Mouse (Mus musculus): Measurements from ENCODE around the gene Mlh1.

Mlh1 gene

GRCm38 (mm10) chr9:111271434-111272160, at the start of gene Mlh1, which contains the start of gene Epm2aip1:
Gene Mlh1 (minus strand): TSS chr9:111271791.
Gene Epm2aip1 (plus strand): TSS chr9:111271929.
- TF ChIP-seq GATA4 (IDR thresholded peaks at IDR 0.05; ENCODE audit: insufficient replicate concordance, low read length): no peak; the same call in 1 of the 2 replicates

GRCm38 (mm10) chr9:111320912-111321311, 49.3 kb upstream of the Mlh1 start:
- no peak for TF ChIP-seq GATA4 (IDR thresholded peaks at IDR 0.05; ENCODE audit: insufficient replicate concordance, low read length)

- no peak for TF ChIP-seq GATA4 (IDR thresholded peaks at IDR 0.05; ENCODE audit: insufficient replicate concordance, low read length)
Measured at GRCm38 (mm10) chr9:111314219-111314618, 42.6 kb upstream of the Mlh1 start.

GRCm38 (mm10) chr9:111313793-111314192, 42.2 kb upstream of the Mlh1 start:
- TF ChIP-seq GATA4 (IDR thresholded peaks at IDR 0.05; ENCODE audit: insufficient replicate concordance, low read length): no peak

GRCm38 (mm10) chr9:111313299-111313698, 41.7 kb upstream of the Mlh1 start:
- no peak for TF ChIP-seq GATA4 (IDR thresholded peaks at IDR 0.05; ENCODE audit: insufficient replicate concordance, low read length)

- no peak for TF ChIP-seq GATA4 (IDR thresholded peaks at IDR 0.05; ENCODE audit: insufficient replicate concordance, low read length)
Measured at GRCm38 (mm10) chr9:111312442-111313141, 41.0 kb upstream of the Mlh1 start.

- no peak for TF ChIP-seq GATA4 (IDR thresholded peaks at IDR 0.05; ENCODE audit: insufficient replicate concordance, low read length)
Measured at GRCm38 (mm10) chr9:111311843-111312441, 40.4 kb upstream of the Mlh1 start.

- no peak for TF ChIP-seq GATA4 (IDR thresholded peaks at IDR 0.05; ENCODE audit: insufficient replicate concordance, low read length)
Measured at GRCm38 (mm10) chr9:111311031-111311842, 39.6 kb upstream of the Mlh1 start, which contains the start of gene Trank1. Gene Trank1 (plus strand): TSS chr9:111311739.

- TF ChIP-seq GATA4 (IDR thresholded peaks at IDR 0.05; ENCODE audit: insufficient replicate concordance, low read length): no peak
Measured at GRCm38 (mm10) chr9:111306142-111306541, 34.6 kb upstream of the Mlh1 start.

- no peak for TF ChIP-seq GATA4 (IDR thresholded peaks at IDR 0.05; ENCODE audit: insufficient replicate concordance, low read length)
Measured at GRCm38 (mm10) chr9:111304036-111304435, 32.4 kb upstream of the Mlh1 start.

GRCm38 (mm10) chr9:111302196-111302831, 30.7 kb upstream of the Mlh1 start:
- TF ChIP-seq GATA4 (IDR thresholded peaks at IDR 0.05; ENCODE audit: insufficient replicate concordance, low read length): no peak

- TF ChIP-seq GATA4 (IDR thresholded peaks at IDR 0.05; ENCODE audit: insufficient replicate concordance, low read length): no peak
Measured at GRCm38 (mm10) chr9:111298606-111299005, 27.0 kb upstream of the Mlh1 start.

- TF ChIP-seq GATA4 (IDR thresholded peaks at IDR 0.05; ENCODE audit: insufficient replicate concordance, low read length): no peak
Measured at GRCm38 (mm10) chr9:111296433-111296832, 24.8 kb upstream of the Mlh1 start.

- TF ChIP-seq GATA4 (IDR thresholded peaks at IDR 0.05; ENCODE audit: insufficient replicate concordance, low read length): no peak
Measured at GRCm38 (mm10) chr9:111295323-111295722, 23.7 kb upstream of the Mlh1 start.

GRCm38 (mm10) chr9:111294911-111295310, 23.3 kb upstream of the Mlh1 start:
- TF ChIP-seq GATA4 (IDR thresholded peaks at IDR 0.05; ENCODE audit: insufficient replicate concordance, low read length): no peak

All from liver, adult (tissue).